Mouse (Mus musculus) MEL (cell line): ENCODE data around the gene Nfkbid. TPM values are rescaled to one million over a fixed set of nuclear protein-coding genes. Genes with fewer than 3 reads are reported as not detected.

ENCODE experiments used
- DNase-seq: peaks from one replicate; pipeline ENCODE4 v3.0.0; 2011; ENCODE audit warnings: low read depth, low spot score
- H3K27ac ChIP-seq: 2 replicates; pipeline ENCODE4 v1.5.1; 2012; ENCODE audit warnings: low read depth, mild to moderate bottlenecking, control low read depth, low read length, moderate library complexity; ENCODE audit not compliant: control insufficient read depth
- H3K27me3 ChIP-seq, 2 experiments: fragments of 150-350 bp in 1 of 2; sonication (generic) in 1 of 2; 2 replicates each; pipeline ENCODE4 v1.6.1; 2012; ENCODE audit warnings: low read length in 2 of 2, mild to moderate bottlenecking in 2 of 2, improper control_type of control experiment in 1 of 2, moderate library complexity in 1 of 2; ENCODE audit not compliant: insufficient read depth in 2 of 2, control insufficient read depth in 1 of 2
- H3K36me3 ChIP-seq, 2 experiments: 2 replicates each; pipeline ENCODE4 v1.6.1; 2012 to 2014; ENCODE audit warnings: low read length in 2 of 2, improper control_type of control experiment in 1 of 2, inconsistent platforms in 1 of 2, mild to moderate bottlenecking in 1 of 2; ENCODE audit not compliant: insufficient read depth in 2 of 2, control insufficient read depth in 1 of 2
- H3K4me1 ChIP-seq, 2 experiments: fragments of 150-350 bp in 1 of 2; sonication (generic) in 1 of 2; 2 replicates each; pipeline ENCODE4 v1.6.1; 2012; ENCODE audit warnings: low read length in 2 of 2, improper control_type of control experiment in 1 of 2, mild to moderate bottlenecking in 1 of 2; ENCODE audit not compliant: insufficient read depth in 2 of 2, control insufficient read depth in 1 of 2
- H3K4me3 ChIP-seq, 2 experiments: fragments of 150-350 bp in 1 of 2; sonication (generic) in 1 of 2; 2 replicates each; pipeline ENCODE4 v1.5.1; 2012; ENCODE audit warnings: low read depth in 2 of 2, low read length in 2 of 2, mild to moderate bottlenecking in 2 of 2, moderate library complexity in 2 of 2, control low read depth in 1 of 2, improper control_type of control experiment in 1 of 2; ENCODE audit not compliant: control insufficient read depth in 1 of 2, insufficient read depth in 1 of 2
- H3K79me2 ChIP-seq: 2 replicates; pipeline ENCODE4 v1.6.1; 2012; ENCODE audit warnings: mild to moderate bottlenecking, low read length, moderate library complexity; ENCODE audit not compliant: control insufficient read depth, poor library complexity, insufficient read depth
- H3K9ac ChIP-seq: 2 replicates; pipeline ENCODE4 v1.6.1; 2012; ENCODE audit warnings: low read depth, mild to moderate bottlenecking, control low read depth, low read length, moderate library complexity; ENCODE audit not compliant: control insufficient read depth, poor library complexity, severe bottlenecking
- H3K9me3 ChIP-seq: fragments of 150-350 bp; sonication (generic); replicated peaks from 2 replicates; pipeline ENCODE4 v1.6.1; 2012; ENCODE audit warnings: mild to moderate bottlenecking, low read length, improper control_type of control experiment, moderate library complexity; ENCODE audit not compliant: insufficient read depth
- BHLHE40 ChIP-seq: IDR thresholded peaks from 2 replicates; pipeline ENCODE4 v1.6.1; 2012; ENCODE audit warnings: low read depth, mild to moderate bottlenecking, inconsistent platforms, low read length, improper control_type of control experiment, borderline replicate concordance
- CHD2 ChIP-seq: IDR thresholded peaks from 2 replicates; pipeline ENCODE4 v1.6.1; 2011; ENCODE audit warnings: low read length, improper control_type of control experiment
- E2F4 ChIP-seq: IDR thresholded peaks from 2 replicates; pipeline ENCODE4 v1.6.1; 2011; ENCODE audit warnings: low read depth, low read length, improper control_type of control experiment, borderline replicate concordance
- EP300 ChIP-seq, 2 experiments: IDR thresholded peaks; 2 replicates each; pipeline ENCODE4 v1.6.1; 2011; ENCODE audit warnings: improper control_type of control experiment in 2 of 2, low read length in 2 of 2, low read depth in 1 of 2, mild to moderate bottlenecking in 1 of 2
- ETS1 ChIP-seq: IDR thresholded peaks from 2 replicates; pipeline ENCODE4 v1.6.1; 2012; ENCODE audit warnings: low read depth, mild to moderate bottlenecking, inconsistent platforms, low read length, improper control_type of control experiment, moderate library complexity
- GABPA ChIP-seq: IDR thresholded peaks from 2 replicates; pipeline ENCODE4 v1.6.1; 2012; ENCODE audit warnings: low read depth, mild to moderate bottlenecking, inconsistent platforms, low read length, improper control_type of control experiment, moderate library complexity
- JUND ChIP-seq: IDR thresholded peaks from 2 replicates; pipeline ENCODE4 v1.6.1; 2011; ENCODE audit warnings: low read depth, mild to moderate bottlenecking, improper control_type of control experiment, low read length
- MEF2A ChIP-seq: IDR thresholded peaks from 2 replicates; pipeline ENCODE4 v1.6.1; 2014; ENCODE audit warnings: low read depth, mild to moderate bottlenecking, inconsistent platforms, low read length, improper control_type of control experiment; ENCODE audit not compliant: poor library complexity, insufficient replicate concordance, severe bottlenecking; ENCODE audit errors: extremely low read depth
- MXI1 ChIP-seq: IDR thresholded peaks from 2 replicates; pipeline ENCODE4 v1.6.1; 2011; ENCODE audit warnings: mild to moderate bottlenecking, low read depth, low read length, improper control_type of control experiment
- MYB ChIP-seq: IDR thresholded peaks from 2 replicates; pipeline ENCODE4 v1.6.1; 2011; ENCODE audit warnings: mild to moderate bottlenecking, low read depth, low read length, improper control_type of control experiment
- POLR2A ChIP-seq, 2 experiments: IDR thresholded peaks; 2 replicates each; pipeline ENCODE4 v1.6.1; 2011 to 2012; ENCODE audit warnings: low read length in 2 of 2, mild to moderate bottlenecking in 2 of 2, control low read depth in 1 of 2, improper control_type of control experiment in 1 of 2, low read depth in 1 of 2, moderate library complexity in 1 of 2; ENCODE audit not compliant: control insufficient read depth in 1 of 2, insufficient read depth in 1 of 2, poor library complexity in 1 of 2
- POLR2AphosphoS2 ChIP-seq: IDR thresholded peaks from 2 replicates; pipeline ENCODE4 v1.6.1; 2011; ENCODE audit warnings: low read length, improper control_type of control experiment
- RAD21 ChIP-seq: IDR thresholded peaks from 2 replicates; pipeline ENCODE4 v1.6.1; 2011; ENCODE audit warnings: mild to moderate bottlenecking, low read depth, low read length, improper control_type of control experiment
- RCOR1 ChIP-seq: IDR thresholded peaks from 2 replicates; pipeline ENCODE4 v1.6.1; 2012; ENCODE audit warnings: low read depth, mild to moderate bottlenecking, inconsistent platforms, low read length, improper control_type of control experiment
- TAL1 ChIP-seq: IDR thresholded peaks from 2 replicates; pipeline ENCODE4 v1.6.1; 2012; ENCODE audit warnings: mild to moderate bottlenecking, inconsistent platforms, low read length, moderate library complexity, mixed read lengths
- TBP ChIP-seq: IDR thresholded peaks from 2 replicates; pipeline ENCODE4 v1.8.0; 2011; ENCODE audit warnings: low read depth, low read length, improper control_type of control experiment
- TCF12 ChIP-seq: IDR thresholded peaks from 2 replicates; pipeline ENCODE4 v1.6.1; 2014; ENCODE audit warnings: low read depth, mild to moderate bottlenecking, inconsistent platforms, low read length, improper control_type of control experiment, moderate library complexity
- USF1 ChIP-seq: IDR thresholded peaks from 2 replicates; pipeline ENCODE4 v1.6.1; 2014; ENCODE audit warnings: low read depth, mild to moderate bottlenecking, inconsistent platforms, low read length, improper control_type of control experiment, moderate library complexity
- ZC3H11A ChIP-seq: IDR thresholded peaks from 2 replicates; pipeline ENCODE4 v1.6.1; 2012; ENCODE audit warnings: low read depth, mild to moderate bottlenecking, inconsistent platforms, low read length, improper control_type of control experiment
- polyA plus RNA-seq, 2 experiments: library from polyadenylated mRNA; stranded (reverse) in 1 of 2; unstranded in 1 of 2; fragments of >175 nt in 1 of 2; fragments of >200 nt in 1 of 2; gene quantifications; 2 replicates each; pipeline versions ENCODE4 v1.2.1 to v1.2.4; 2012; ENCODE audit warnings: low replicate concordance in 2 of 2, low read depth in 1 of 2; ENCODE audit not compliant: insufficient read length in 2 of 2, insufficient read depth in 1 of 2, missing spikeins in 1 of 2
- total RNA-seq: library from RNA; depleted of rRNA; stranded (reverse); fragments of 300-350 nt; gene quantifications from 2 replicates; pipeline ENCODE4 v1.2.3, GENCODE M21; 2012

Gene Nfkbid
- total and polyA plus RNA-seq, 3 experiments: 7.0 to 16.7 TPM; not detected in 1

- TF ChIP-seq MYB (no peak), E2F4 (no peak), RCOR1 (no peak), POLR2AphosphoS2 (no peak), GABPA (no peak), ETS1 (peak; percentile 20; the same call in 1 of the 2 replicates), RAD21 (peak; percentile 98)
Measured at GRCm38 (mm10) chr7:30373501-30373962, 48.0 kb upstream of the Nfkbid start (continued).

GRCm38 (mm10) chr7:30380061-30380460, 41.5 kb upstream of the Nfkbid start:
- Histone ChIP-seq H3K36me3 (no peaks in the 10 kb centered on the region), H3K27ac (no peak overlapping the region), H3K79me2 (no peaks in the 10 kb centered on the region), H3K27me3 (no peaks in the 10 kb centered on the region; a peak in 2 of 4 replicates), H3K9ac (no peak overlapping the region), H3K4me3 (no peak overlapping the region), H3K9me3 (no peaks in the 10 kb centered on the region), H3K4me1 (no peaks in the 10 kb centered on the region)
- TF ChIP-seq ZC3H11A (no peak), CHD2 (no peak), GABPA (no peak), USF1 (no peak), JUND (no peak), RAD21 (no peak), TBP (no peak), TAL1 (no peak), EP300 (IDR thresholded peaks at IDR 0.05; ENCODE audit: low read depth in 1 of 2, low read length in 2 of 2) (no peak), BHLHE40 (no peak)
- no peak for DNase-seq

- Histone ChIP-seq H3K9me3 (no peaks in the 10 kb centered on the region), H3K27ac (no peak overlapping the region), H3K36me3 (no peaks in the 10 kb centered on the region), H3K79me2 (no peaks in the 10 kb centered on the region), H3K27me3 (no peaks in the 10 kb centered on the region), H3K4me1 (no peaks in the 10 kb centered on the region), H3K9ac (no peak overlapping the region), H3K4me3 (no peak overlapping the region)
- no peak for DNase-seq
- TF ChIP-seq MEF2A: no peak
- no peak for TF ChIP-seq POLR2A (IDR thresholded peaks at IDR 0.05; ENCODE audit: control insufficient read depth in 1 of 2, insufficient read depth in 1 of 2, low read depth in 1 of 2, low read length in 2 of 2, poor library complexity in 1 of 2)
- no peak for TF ChIP-seq TCF12
- no peak for TF ChIP-seq BHLHE40
- TF ChIP-seq ZC3H11A: no peak
- no peak for TF ChIP-seq POLR2AphosphoS2
- TF ChIP-seq MXI1: no peak
Measured at GRCm38 (mm10) chr7:30384106-30384505, 37.4 kb upstream of the Nfkbid start.
